Mouse (Mus musculus): ENCODE data around the gene S100a7a. TPM values are rescaled to one million over a fixed set of nuclear protein-coding genes. Genes with fewer than 3 reads are reported as not detected.

Gene S100a7a
- total RNA-seq, 2 experiments from 2014 or later: 0.27 TPM; not detected in 1

Other genes with a start within 250 kb of the S100a7a start
- 10 to 100 TPM; 59.6 to 61.2 TPM for gene Ints3, start 220.4 kb upstream of the S100a7a start, total RNA-seq (2021)
- 1 to 10 TPM; 5.2 to 6.6 TPM for gene Npr1, start 188.2 kb upstream of the S100a7a start, total RNA-seq (2021)
- gene Ilf2, start 177.9 kb upstream of the S100a7a start, total RNA-seq (2021): 100 to 1,000 TPM; 107 to 109 TPM
- gene Snapin, start 163.0 kb upstream of the S100a7a start, total RNA-seq (2021): 10 to 100 TPM; 43.8 to 46.3 TPM
- gene Chtop, start 144.5 kb upstream of the S100a7a start, total RNA-seq (2021): 100 to 1,000 TPM; 173 to 189 TPM
- 10 to 100 TPM; 71.0 to 73.5 TPM for gene S100a1, start 139.6 kb upstream of the S100a7a start, total RNA-seq (2021)
- 10 to 100 TPM; 28.4 to 30.9 TPM for gene S100a13, start 139.6 kb upstream of the S100a7a start, total RNA-seq (2021)
- gene S100a14, start 127.2 kb upstream of the S100a7a start, total RNA-seq (2021): under 1 TPM; 0.38 to 0.55 TPM
- gene S100a16, start 116.8 kb upstream of the S100a7a start, total RNA-seq (2021): 100 to 1,000 TPM in 1 of 2 experiments, 10 to 100 TPM in 1; 90.0 to 104 TPM
- gene S100a3, start 93.4 kb upstream of the S100a7a start, total RNA-seq (2021): 1 to 10 TPM; 2.2 to 2.9 TPM
- gene S100a2, start 63.8 kb upstream of the S100a7a start, total RNA-seq (2021): not detected
- not detected for gene Gm42674, start 52.1 kb upstream of the S100a7a start, total RNA-seq (2021)
- 10 to 100 TPM; 12.7 to 14.4 TPM for gene S100a4, start 50.2 kb upstream of the S100a7a start, total RNA-seq (2021)
- not detected for gene S100a5, start 45.5 kb upstream of the S100a7a start, total RNA-seq (2021)
- gene S100a6, start 41.1 kb upstream of the S100a7a start, total RNA-seq (2021): 10 to 100 TPM; 30.9 to 35.7 TPM
- gene S100a8, start 15.0 kb downstream of the S100a7a start, total RNA-seq (2021): 1 to 10 TPM in 1 of 2 experiments, not detected in 1; 10.0 TPM
- gene S100a9, start 41.7 kb downstream of the S100a7a start, total RNA-seq (2021): 10 to 100 TPM in 1 of 2 experiments, not detected in 1; 15.3 TPM
- not detected for gene Pglyrp4, start 72.9 kb downstream of the S100a7a start, total RNA-seq (2021)
- gene Gm5849, start 123.9 kb downstream of the S100a7a start, total RNA-seq (2021): not detected